Mouse (Mus musculus) layer of hippocampus, postnatal 14 days (tissue): ENCODE results near the gene Fhdc1. TPM values are rescaled to one million over a fixed set of nuclear protein-coding genes. Genes with fewer than 3 reads are reported as not detected.

Experiments
- total RNA-seq, 2 experiments: library from RNA; stranded (reverse); gene quantifications; 2 replicates each; pipeline ENCODE4 v1.2.3; 2021

Fhdc1 gene
- total RNA-seq, 2 experiments from 2014 or later = 2.4 to 3.4 TPM

Other genes with a start within 250 kb of the Fhdc1 start
- 100 to 1,000 TPM; 329 to 334 TPM for gene Trim2, start 173.6 kb downstream of the Fhdc1 start, total RNA-seq
- gene Arfip1, start 102.2 kb upstream of the Fhdc1 start, total RNA-seq = 10 to 100 TPM; 19.3 to 21.8 TPM
- under 1 TPM; 0.12 to 0.21 TPM for gene Tigd4, start 113.1 kb upstream of the Fhdc1 start, total RNA-seq
- under 1 TPM; 0.74 to 0.76 TPM for gene Tmem154, start 185.8 kb upstream of the Fhdc1 start, total RNA-seq